Mouse (Mus musculus): ENCODE data around the gene Gm44503. TPM values are rescaled to one million over a fixed set of nuclear protein-coding genes. Genes with fewer than 3 reads are reported as not detected.
A peak's percentile ranks its signal among the peaks of the same experiment; 100 is the strongest.

The Gm44503 gene
- polyA plus RNA-seq, 1 experiment from 2014 or later, result not detected

DNA sequence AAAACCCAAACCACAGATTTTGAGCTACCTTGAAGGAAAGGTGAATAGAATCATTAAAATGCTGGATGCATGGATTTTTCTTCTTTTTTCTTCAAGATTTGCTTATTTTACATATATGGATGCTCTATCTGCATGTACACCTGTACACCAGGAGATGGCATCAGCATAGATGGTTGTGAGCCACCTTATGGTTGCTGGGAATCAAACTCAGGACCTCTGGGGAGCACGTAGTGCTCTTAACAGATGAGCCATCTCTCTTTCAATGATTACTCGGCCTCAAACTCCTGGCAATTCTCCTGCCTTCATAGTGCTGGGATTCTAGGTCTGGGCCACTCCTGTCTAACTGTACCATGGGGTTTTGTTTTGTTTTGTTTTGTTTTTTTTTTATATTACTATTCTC is 24.4 kb downstream of the Gm44503 start:
- Histone ChIP-seq H3K27me3 (no peaks in the 10 kb centered on the region), H3K9ac (replicated peaks) (no peak overlapping the region), H3K36me3 (no peaks in the 10 kb centered on the region), H3K4me2 (replicated peaks) (no peak overlapping the region), H3K27ac (replicated peaks) (no peak overlapping the region), H3K4me3 (no peak overlapping the region), H3K9me3 (no peaks in the 10 kb centered on the region), H3K4me1 (peaks cover 18% of the 10 kb centered on the region)
- ATAC-seq (replicated peaks), result no peak
- 76% methylated on average over 2 of the region's 2 CpGs for WGBS

DNA sequence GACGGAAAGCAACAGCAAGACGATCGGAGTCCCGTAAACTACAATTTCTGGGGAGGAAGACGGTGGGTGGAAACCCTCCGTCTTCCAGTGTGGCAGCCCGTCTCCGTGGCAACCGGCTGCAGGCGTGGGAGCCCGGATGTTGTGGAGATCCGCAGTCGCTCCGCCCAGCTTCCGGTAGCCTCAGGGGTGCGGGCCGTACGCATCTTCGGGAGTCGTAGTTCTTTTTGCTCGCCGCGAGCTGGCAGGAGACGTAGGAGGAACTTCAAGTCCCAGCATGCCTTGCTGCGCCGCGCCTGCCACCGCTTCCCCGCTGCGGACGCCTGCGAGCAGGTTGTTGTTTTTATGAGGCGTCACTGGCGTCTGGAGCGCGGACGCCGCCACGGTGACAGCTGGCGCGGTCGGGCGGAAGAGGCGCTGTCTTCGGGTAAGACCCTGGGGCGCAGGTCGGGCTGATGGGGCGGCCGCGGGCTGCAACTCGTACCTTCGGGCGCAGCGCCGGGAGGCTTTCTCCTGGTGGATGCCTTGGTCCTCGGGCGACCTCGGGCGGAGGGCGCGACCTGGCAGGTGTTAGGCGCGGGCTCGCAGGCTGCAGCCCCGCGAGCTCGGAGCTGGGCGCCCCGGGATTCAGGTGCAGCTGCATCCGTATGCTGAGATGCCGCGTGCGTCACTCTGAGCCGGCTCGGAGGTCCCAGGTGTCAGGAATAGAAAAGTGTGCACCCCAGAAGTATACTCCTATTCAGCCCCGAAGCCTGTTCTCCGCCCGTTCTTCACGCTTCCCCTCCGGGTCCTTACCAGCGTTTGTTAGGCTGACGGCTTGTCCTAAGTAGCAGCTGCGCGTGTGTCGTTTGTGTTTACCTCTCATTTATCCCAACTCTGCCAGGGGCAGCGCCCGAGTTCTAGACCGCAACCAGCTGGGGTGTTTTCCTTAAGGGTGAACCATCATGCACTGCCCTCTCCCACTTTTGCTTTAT is 26.9 kb downstream of the Gm44503 start, which contains the start of the genes Ccpg1os and Ccpg1:
Gene Ccpg1os (minus strand): TSS at position 133 of the 971 bp plus-strand sequence.
Gene Ccpg1 (plus strand): TSS at position 180 of the 971 bp plus-strand sequence.
- Histone ChIP-seq H3K27me3 (no peaks in the 10 kb centered on the region), H3K36me3 (no peaks in the 10 kb centered on the region), H3K9me3 (no peaks in the 10 kb centered on the region), H3K4me2 (replicated peaks) (peak within 1 kb of the TSS; percentile 57), H3K4me1 (peaks cover 18% of the 10 kb centered on the region), H3K4me3 (peak within 1 kb of the TSS; percentile 86), H3K27ac (replicated peaks) (peak within 1 kb of the TSS; percentile 94), H3K9ac (replicated peaks) (peak within 1 kb of the TSS; percentile 83)
- peak; percentile 100 for ATAC-seq (replicated peaks)
- WGBS, result under 1% methylated on average over 88 of the region's 88 CpGs

GRCm38 (mm10) chr9:72987703-72988102 is 29.1 kb downstream of the Gm44503 start:
- Histone ChIP-seq H3K4me1 (peaks cover 18% of the 10 kb centered on the region), H3K36me3 (no peaks in the 10 kb centered on the region), H3K9me3 (no peaks in the 10 kb centered on the region), H3K4me2 (replicated peaks) (no peak overlapping the region), H3K9ac (replicated peaks) (no peak overlapping the region), H3K27ac (replicated peaks) (no peak overlapping the region), H3K27me3 (no peaks in the 10 kb centered on the region), H3K4me3 (no peak overlapping the region)
- no peak for ATAC-seq (replicated peaks)
- WGBS, result 54% methylated on average over 3 of the region's 3 CpGs

GRCm38 (mm10) chr9:72988706-72989105 is 30.1 kb downstream of the Gm44503 start:
- Histone ChIP-seq H3K4me1 (peaks cover 18% of the 10 kb centered on the region), H3K4me2 (replicated peaks) (no peak overlapping the region), H3K27me3 (no peaks in the 10 kb centered on the region), H3K9me3 (no peaks in the 10 kb centered on the region), H3K9ac (replicated peaks) (no peak overlapping the region), H3K4me3 (no peak overlapping the region), H3K36me3 (no peaks in the 10 kb centered on the region), H3K27ac (replicated peaks) (no peak overlapping the region)
- no peak for ATAC-seq (replicated peaks)
- WGBS, result 83% methylated on average over 5 of the region's 5 CpGs

DNA sequence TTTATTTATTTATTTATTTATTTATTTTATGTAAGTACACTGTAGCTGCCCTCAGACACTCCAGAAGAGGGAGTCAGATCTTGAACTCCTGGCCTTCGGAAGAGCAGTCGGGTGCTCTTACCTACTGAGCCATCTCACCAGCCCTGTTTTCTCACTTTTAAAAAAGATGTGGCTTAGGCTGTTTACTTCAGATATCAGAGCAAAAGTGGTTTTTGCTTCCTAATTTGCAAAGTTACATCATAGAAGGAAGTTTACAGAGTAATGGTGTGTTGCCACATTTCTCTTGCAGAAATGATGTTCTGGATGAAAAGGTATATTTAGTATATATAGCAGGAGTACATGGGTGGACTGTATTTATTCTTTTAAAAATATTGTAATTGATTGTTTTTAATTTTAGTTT is 32.8 kb downstream of the Gm44503 start:
- Histone ChIP-seq H3K9me3 (no peaks in the 10 kb centered on the region), H3K36me3 (no peaks in the 10 kb centered on the region), H3K4me2 (replicated peaks) (no peak overlapping the region), H3K9ac (replicated peaks) (no peak overlapping the region), H3K4me3 (no peak overlapping the region), H3K4me1 (peaks cover 5% of the 10 kb centered on the region), H3K27me3 (no peaks in the 10 kb centered on the region), H3K27ac (replicated peaks) (no peak overlapping the region)
- whole genome bisulfite sequencing, result 90% methylated on average over 2 of the region's 2 CpGs
- no peak for ATAC-seq (replicated peaks)

- no peak overlapping the region for H3K9ac ChIP-seq (replicated peaks)
- ATAC-seq (replicated peaks), result no peak
- no peaks in the 10 kb centered on the region for H3K9me3 ChIP-seq
- H3K4me1 ChIP-seq, result no peaks in the 10 kb centered on the region
- no peak overlapping the region for H3K4me3 ChIP-seq
- H3K27me3 ChIP-seq, result no peaks in the 10 kb centered on the region
- H3K36me3 ChIP-seq, result no peaks in the 10 kb centered on the region
- H3K27ac ChIP-seq (replicated peaks), result no peak overlapping the region
- WGBS, result 87% methylated on average over 5 of the region's 5 CpGs
- no peak overlapping the region for H3K4me2 ChIP-seq (replicated peaks)
Observed at GRCm38 (mm10) chr9:72992576-72992975, 33.9 kb downstream of the Gm44503 start.

DNA sequence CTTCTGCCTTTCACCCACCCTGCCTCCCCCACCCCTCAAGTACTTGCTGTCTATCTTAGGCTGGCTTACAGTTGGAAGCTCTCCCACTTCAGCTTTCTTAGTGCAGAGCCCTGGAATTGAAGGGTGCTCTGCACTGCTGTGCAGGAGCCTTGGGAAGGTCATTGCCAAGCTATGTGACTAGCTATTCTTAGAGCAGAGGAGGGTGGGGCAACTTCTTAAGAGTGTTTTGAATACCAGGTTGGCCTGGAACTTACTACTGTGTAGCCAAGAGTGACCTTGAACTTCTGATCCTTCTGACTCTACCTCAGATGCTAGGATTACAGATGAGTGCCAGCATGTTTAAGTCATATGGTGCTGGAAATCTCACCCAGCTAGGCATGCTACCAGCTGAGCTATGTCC is 37.5 kb downstream of the Gm44503 start:
- no peak overlapping the region for H3K4me3 ChIP-seq
- H3K9me3 ChIP-seq, result no peaks in the 10 kb centered on the region
- H3K36me3 ChIP-seq, result 0 out of 2 replicates have a peak, but pooled peaks cover 10% of the 10 kb centered on the region
- no peak for ATAC-seq (replicated peaks)
- no peak overlapping the region for H3K27ac ChIP-seq (replicated peaks)
- H3K27me3 ChIP-seq, result no peaks in the 10 kb centered on the region
- no peaks in the 10 kb centered on the region for H3K4me1 ChIP-seq
- no peak overlapping the region for H3K4me2 ChIP-seq (replicated peaks)
- H3K9ac ChIP-seq (replicated peaks), result no peak overlapping the region

GRCm38 (mm10) chr9:72996806-72997205 is 38.2 kb downstream of the Gm44503 start:
- H3K9ac ChIP-seq (replicated peaks), result no peak overlapping the region
- no peak for ATAC-seq (replicated peaks)
- no peak overlapping the region for H3K27ac ChIP-seq (replicated peaks)
- H3K4me3 ChIP-seq, result no peak overlapping the region
- 44% methylated on average over 7 of the region's 7 CpGs for WGBS
- no peak overlapping the region for H3K4me2 ChIP-seq (replicated peaks)
- H3K27me3 ChIP-seq, result no peaks in the 10 kb centered on the region
- no peaks in the 10 kb centered on the region for H3K9me3 ChIP-seq
- 0 out of 2 replicates have a peak, but pooled peaks cover 14% of the 10 kb centered on the region for H3K36me3 ChIP-seq
- H3K4me1 ChIP-seq, result no peaks in the 10 kb centered on the region

- Histone ChIP-seq H3K27me3 (no peaks in the 10 kb centered on the region), H3K4me1 (no peaks in the 10 kb centered on the region), H3K4me3 (no peak overlapping the region), H3K9ac (replicated peaks) (no peak overlapping the region), H3K4me2 (replicated peaks) (no peak overlapping the region), H3K9me3 (no peaks in the 10 kb centered on the region), H3K27ac (replicated peaks) (no peak overlapping the region), H3K36me3 (peaks cover 34% of the 10 kb centered on the region)
- 72% methylated on average over 2 of the region's 2 CpGs for WGBS
- no peak for ATAC-seq (replicated peaks)
Observed at GRCm38 (mm10) chr9:73000487-73000886, 41.8 kb downstream of the Gm44503 start.

DNA sequence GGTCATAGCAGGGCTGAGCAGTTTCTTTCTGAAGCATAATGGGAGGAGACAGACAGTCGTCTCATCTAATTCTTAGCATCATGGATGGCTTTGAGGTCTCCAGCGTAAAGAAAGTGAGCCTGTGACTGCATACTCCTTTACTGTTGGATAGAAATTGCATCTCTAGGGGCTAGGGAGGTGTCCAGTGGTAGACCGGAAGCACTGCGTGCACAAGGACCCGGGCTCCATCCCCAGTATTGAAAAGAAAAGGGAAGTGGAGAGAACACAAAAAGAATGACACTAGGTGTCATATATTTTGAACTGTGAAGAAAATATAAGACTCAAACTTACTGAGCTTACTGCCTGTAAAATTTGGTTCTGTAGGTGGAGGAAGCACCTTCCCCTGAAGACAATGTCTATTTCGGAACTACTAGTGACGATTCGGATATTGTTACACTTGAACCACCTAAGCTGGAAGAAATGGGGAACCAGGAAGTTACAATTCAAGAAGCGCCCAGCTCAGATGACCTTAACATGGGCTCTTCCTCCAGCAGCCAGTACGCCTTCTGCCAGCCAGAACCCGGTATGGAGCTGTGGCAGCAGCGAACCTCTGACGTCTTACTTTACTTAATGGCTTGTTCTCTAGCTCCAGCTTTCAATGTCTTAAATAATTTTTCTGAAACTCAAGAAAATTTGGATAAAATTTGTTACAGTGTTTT is 42.8 kb downstream of the Gm44503 start:
- WGBS, result 92% methylated on average over 13 of the region's 13 CpGs
- no peaks in the 10 kb centered on the region for H3K27me3 ChIP-seq
- no peaks in the 10 kb centered on the region for H3K4me1 ChIP-seq
- H3K27ac ChIP-seq (replicated peaks), result no peak overlapping the region
- H3K36me3 ChIP-seq, result peaks cover 41% of the 10 kb centered on the region
- H3K4me3 ChIP-seq, result no peak overlapping the region
- H3K9ac ChIP-seq (replicated peaks), result no peak overlapping the region
- no peak for ATAC-seq (replicated peaks)
- no peaks in the 10 kb centered on the region for H3K9me3 ChIP-seq
- no peak overlapping the region for H3K4me2 ChIP-seq (replicated peaks)

- Histone ChIP-seq H3K27me3 (no peaks in the 10 kb centered on the region), H3K9ac (replicated peaks) (no peak overlapping the region), H3K36me3 (peaks cover 48% of the 10 kb centered on the region), H3K4me2 (replicated peaks) (no peak overlapping the region), H3K27ac (replicated peaks) (no peak overlapping the region), H3K4me1 (no peaks in the 10 kb centered on the region), H3K9me3 (no peaks in the 10 kb centered on the region), H3K4me3 (no peak overlapping the region)
- WGBS, result 63% methylated on average over 3 of the region's 3 CpGs
- ATAC-seq (replicated peaks), result no peak
Observed at GRCm38 (mm10) chr9:73002177-73002576, 43.5 kb downstream of the Gm44503 start.

DNA sequence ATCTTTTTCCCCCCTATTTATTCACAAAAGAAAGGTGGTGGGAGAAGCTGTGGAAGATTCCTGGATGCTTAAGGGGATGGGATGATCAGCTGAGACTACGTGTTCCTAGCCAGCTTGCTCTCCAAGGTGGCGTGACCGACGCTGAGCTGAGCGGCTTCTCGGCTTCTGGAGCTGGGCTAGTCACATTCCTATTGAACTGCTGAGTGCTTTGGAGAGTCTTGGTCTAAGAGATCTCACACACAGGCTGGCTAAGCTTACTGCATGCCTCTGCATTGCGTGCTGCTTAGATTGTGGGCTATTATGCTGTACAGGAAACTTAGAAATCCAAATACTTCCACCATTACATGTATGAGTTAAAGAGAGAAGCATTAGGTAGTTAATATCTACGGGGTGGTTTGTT is 45.4 kb downstream of the Gm44503 start:
- Histone ChIP-seq H3K4me1 (no peaks in the 10 kb centered on the region), H3K9ac (replicated peaks) (no peak overlapping the region), H3K4me3 (no peak overlapping the region), H3K27me3 (no peaks in the 10 kb centered on the region), H3K27ac (replicated peaks) (no peak overlapping the region), H3K9me3 (no peaks in the 10 kb centered on the region), H3K36me3 (peaks cover 58% of the 10 kb centered on the region), H3K4me2 (replicated peaks) (no peak overlapping the region)
- ATAC-seq (replicated peaks), result no peak
- 92% methylated on average over 8 of the region's 8 CpGs for WGBS

Data from forebrain, embryonic 15.5 days (tissue).